Mouse (Mus musculus) lung, adult 18-20 months (tissue): ENCODE measurements around the gene Rnf19b.

Experiments
- DNase-seq, 2 experiments: peaks; one replicate each; pipeline ENCODE4 v3.0.0; 2022; ENCODE audit warnings: mixed read lengths in 2 of 2

Gene Rnf19b

GRCm38 (mm10) chr4:129079126-129079525 is 21.1 kb downstream of the Rnf19b start:
- no peak for DNase-seq

- DNase-seq, result no peak
These were observed 23.0 kb downstream of the Rnf19b start for GRCm38 (mm10) chr4:129081041-129081440.

- peak in 1 of 2 experiments; percentile 21 for DNase-seq
These were observed 23.4 kb downstream of the Rnf19b start for GRCm38 (mm10) chr4:129081512-129081911.

- DNase-seq, result no peak
These were observed 23.9 kb downstream of the Rnf19b start for GRCm38 (mm10) chr4:129081939-129082338.

- peak; percentile 78 to 87 for DNase-seq
These were observed 24.5 kb downstream of the Rnf19b start for GRCm38 (mm10) chr4:129082379-129083115.

GRCm38 (mm10) chr4:129084896-129085295 is 26.8 kb downstream of the Rnf19b start:
- no peak for DNase-seq

GRCm38 (mm10) chr4:129086078-129086477 is 28.0 kb downstream of the Rnf19b start:
- DNase-seq, result peak; percentile 60 to 70

GRCm38 (mm10) chr4:129087850-129088249 is 29.8 kb downstream of the Rnf19b start:
- DNase-seq, result no peak

- no peak for DNase-seq
These were observed 37.2 kb downstream of the Rnf19b start for GRCm38 (mm10) chr4:129095276-129095675.

- DNase-seq, result no peak
These were observed 38.9 kb downstream of the Rnf19b start for GRCm38 (mm10) chr4:129097006-129097405.

- no peak for DNase-seq
These were observed 44.2 kb downstream of the Rnf19b start for GRCm38 (mm10) chr4:129102133-129102829.

GRCm38 (mm10) chr4:129105356-129105755 is 47.3 kb downstream of the Rnf19b start, which contains the start of gene Tmem54:
Gene Tmem54 (plus strand): TSS chr4:129105548.
- DNase-seq, result peak; percentile 63 to 76

GRCm38 (mm10) chr4:129106073-129106472 is 48.0 kb downstream of the Rnf19b start:
- DNase-seq, result no peak

GRCm38 (mm10) chr4:129107348-129107899 is 49.4 kb downstream of the Rnf19b start:
- no peak for DNase-seq

- DNase-seq, result no peak
These were observed 50.6 kb downstream of the Rnf19b start for GRCm38 (mm10) chr4:129108624-129109023.

- DNase-seq, result no peak
These were observed 52.7 kb downstream of the Rnf19b start for GRCm38 (mm10) chr4:129110804-129111203.

GRCm38 (mm10) chr4:129111350-129111749 is 53.3 kb downstream of the Rnf19b start:
- no peak for DNase-seq

- no peak for DNase-seq
These were observed 54.2 kb downstream of the Rnf19b start for GRCm38 (mm10) chr4:129112231-129112630.

GRCm38 (mm10) chr4:129113083-129113988 is 55.3 kb downstream of the Rnf19b start:
- DNase-seq, result peak; percentile 27 to 32

GRCm38 (mm10) chr4:129116703-129117102 is 58.6 kb downstream of the Rnf19b start:
- no peak for DNase-seq

- DNase-seq, result no peak
These were observed 59.8 kb downstream of the Rnf19b start for GRCm38 (mm10) chr4:129117720-129118510.

GRCm38 (mm10) chr4:129119708-129120107 is 61.6 kb downstream of the Rnf19b start:
- DNase-seq, result no peak
